Mouse (Mus musculus) liver, embryonic 16.5 days (tissue): ENCODE measurements around the gene Serpinb9. TPM values are rescaled to one million over a fixed set of nuclear protein-coding genes. Genes with fewer than 3 reads are reported as not detected.
"Not testable (repeated sequence)": the region's sequence is repeated elsewhere in the genome, so short reads cannot be mapped to it uniquely, and the experiment has no call there.

Source experiments
- ATAC-seq: fragments of 200-750 bp; cut with Nextera tagmentation; 2 replicates; pipeline ENCODE4 v1.8.0; 2017; ENCODE audit warnings: low read depth, mild to moderate bottlenecking, moderate number of reproducible peaks, moderate library complexity
- H3K27ac ChIP-seq: fragments of 300-500 bp; sonication (generic); 2 replicates; pipeline ENCODE4 v1.5.1; 2014; ENCODE audit warnings: mild to moderate bottlenecking, low read length
- H3K27me3 ChIP-seq: fragments of 300-500 bp; sonication (generic); 2 replicates; pipeline ENCODE4 v1.6.1; 2014; ENCODE audit warnings: low read depth, low read length, mixed read lengths; ENCODE audit not compliant: control insufficient read depth, insufficient read depth
- H3K36me3 ChIP-seq: fragments of 300-500 bp; sonication (generic); 2 replicates; pipeline ENCODE4 v1.6.1; 2014; ENCODE audit warnings: mild to moderate bottlenecking; ENCODE audit not compliant: control insufficient read depth, insufficient read depth
- H3K4me1 ChIP-seq: fragments of 300-500 bp; sonication (generic); 2 replicates; pipeline ENCODE4 v1.6.1; 2014; ENCODE audit warnings: low read depth, low read length, mixed read lengths; ENCODE audit not compliant: control insufficient read depth
- H3K4me2 ChIP-seq: fragments of 300-500 bp; sonication (generic); 2 replicates; pipeline ENCODE4 v1.6.1; 2014; ENCODE audit warnings: low read depth, low read length, mixed read lengths
- H3K4me3 ChIP-seq: fragments of 300-500 bp; sonication (generic); 2 replicates; pipeline ENCODE4 v1.5.1; 2014; ENCODE audit warnings: low read depth, mild to moderate bottlenecking, low read length
- H3K9ac ChIP-seq: fragments of 300-500 bp; sonication (generic); 2 replicates; pipeline ENCODE4 v1.6.1; 2014; ENCODE audit warnings: low read depth, low read length
- H3K9me3 ChIP-seq: fragments of 300-500 bp; sonication (generic); replicated peaks from 2 replicates; pipeline ENCODE4 v1.6.1; 2016; ENCODE audit warnings: low read length; ENCODE audit not compliant: control insufficient read depth
- WGBS: fragments of 180-500 bp; shearing (Covaris S2); extraction: QIAGEN DNeasy Blood & Tissue Kit; methylation state at CpG from one replicate; pipeline ENCODE4 v1.1.7; 2014; ENCODE audit not compliant: insufficient replicate concordance; 5-methylcytosine and 5-hydroxymethylcytosine counted together
- polyA plus RNA-seq: library from polyadenylated mRNA; unstranded; fragments of >200 nt; fragmentation: Nextera tagmentation; extraction: Ambion mirVana; gene quantifications from 2 replicates; pipeline ENCODE4 v1.2.1, GENCODE M21; 2015

The Serpinb9 gene
- 1.9 and 2.0 TPM in 2 replicates for polyA plus RNA-seq

GRCm38 (mm10) chr13:33002950-33003349 is at the start of gene Serpinb9:
Gene Serpinb9 (plus strand): TSS chr13:33003250.
- no peak for ATAC-seq
- H3K27me3 ChIP-seq: no peaks in the 10 kb centered on the region
- H3K9me3 ChIP-seq: no peaks in the 10 kb centered on the region
- 80% methylated on average over 3 of the region's 3 CpGs for WGBS
- peaks cover 23% of the 10 kb centered on the region for H3K4me1 ChIP-seq
- H3K4me3 ChIP-seq: peak within 1 kb of the TSS; percentile 66
- peak within 1 kb of the TSS; percentile 90 for H3K27ac ChIP-seq
- peak within 1 kb of the TSS; percentile 87 for H3K4me2 ChIP-seq
- H3K36me3 ChIP-seq: no peaks in the 10 kb centered on the region
- peak within 1 kb of the TSS; percentile 71 for H3K9ac ChIP-seq

GRCm38 (mm10) chr13:32956537-32956936 is 46.5 kb upstream of the Serpinb9 start:
- no peak overlapping the region for H3K27ac ChIP-seq
- H3K36me3 ChIP-seq: no peaks in the 10 kb centered on the region
- H3K4me2 ChIP-seq: no peak overlapping the region
- ATAC-seq: no peak
- H3K9me3 ChIP-seq: no peaks in the 10 kb centered on the region
- no peaks in the 10 kb centered on the region for H3K27me3 ChIP-seq
- H3K4me3 ChIP-seq: no peak overlapping the region
- no peak overlapping the region for H3K9ac ChIP-seq
- H3K4me1 ChIP-seq: no peaks in the 10 kb centered on the region
- 40% methylated on average over 4 of the region's 4 CpGs for WGBS

DNA sequence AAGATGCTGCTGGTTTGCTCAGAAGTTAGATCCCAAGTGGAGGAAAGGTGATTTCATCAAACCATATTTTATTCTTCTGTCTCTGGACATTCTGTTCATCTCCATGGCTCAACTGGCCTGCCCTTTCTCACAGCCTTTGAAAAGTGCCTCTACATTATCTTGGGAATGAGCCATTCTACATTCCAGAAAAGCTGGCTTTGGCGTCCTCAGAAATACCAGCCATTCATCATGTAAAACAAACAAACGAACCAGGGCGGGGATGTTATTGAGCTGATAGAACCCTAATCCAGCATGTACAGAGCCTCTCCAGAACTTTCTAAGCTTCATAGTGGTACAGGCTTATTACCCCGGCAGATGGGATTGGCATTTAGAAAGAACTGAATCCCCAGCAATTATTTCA is 45.1 kb upstream of the Serpinb9 start:
- Histone ChIP-seq H3K27me3 (no peaks in the 10 kb centered on the region), H3K9ac (no peak overlapping the region), H3K4me3 (no peak overlapping the region), H3K4me2 (no peak overlapping the region), H3K36me3 (no peaks in the 10 kb centered on the region), H3K27ac (no peak overlapping the region), H3K9me3 (no peaks in the 10 kb centered on the region), H3K4me1 (no peaks in the 10 kb centered on the region)
- WGBS: 67% methylated on average over 4 of the region's 4 CpGs
- ATAC-seq: no peak

GRCm38 (mm10) chr13:32958521-32958920 is 44.5 kb upstream of the Serpinb9 start:
- not testable (repeated sequence) for ATAC-seq, H3K9ac ChIP-seq, H3K27ac ChIP-seq, H3K27me3 ChIP-seq, H3K36me3 ChIP-seq, H3K4me1 ChIP-seq, H3K4me2 ChIP-seq, H3K9me3 ChIP-seq, H3K4me3 ChIP-seq
- 61% methylated on average over 7 of the region's 7 CpGs for WGBS

- H3K27me3 ChIP-seq: no peaks in the 10 kb centered on the region
- no peaks in the 10 kb centered on the region for H3K9me3 ChIP-seq
- H3K9ac ChIP-seq: no peak overlapping the region
- no peak for ATAC-seq
- H3K4me2 ChIP-seq: no peak overlapping the region
- H3K27ac ChIP-seq: no peak overlapping the region
- H3K4me3 ChIP-seq: no peak overlapping the region
- H3K36me3 ChIP-seq: no peaks in the 10 kb centered on the region
- H3K4me1 ChIP-seq: peaks cover 39% of the 10 kb centered on the region
- WGBS: 72% methylated on average over 9 of the region's 9 CpGs
Measured at GRCm38 (mm10) chr13:32963990-32964753, 38.9 kb upstream of the Serpinb9 start.

DNA sequence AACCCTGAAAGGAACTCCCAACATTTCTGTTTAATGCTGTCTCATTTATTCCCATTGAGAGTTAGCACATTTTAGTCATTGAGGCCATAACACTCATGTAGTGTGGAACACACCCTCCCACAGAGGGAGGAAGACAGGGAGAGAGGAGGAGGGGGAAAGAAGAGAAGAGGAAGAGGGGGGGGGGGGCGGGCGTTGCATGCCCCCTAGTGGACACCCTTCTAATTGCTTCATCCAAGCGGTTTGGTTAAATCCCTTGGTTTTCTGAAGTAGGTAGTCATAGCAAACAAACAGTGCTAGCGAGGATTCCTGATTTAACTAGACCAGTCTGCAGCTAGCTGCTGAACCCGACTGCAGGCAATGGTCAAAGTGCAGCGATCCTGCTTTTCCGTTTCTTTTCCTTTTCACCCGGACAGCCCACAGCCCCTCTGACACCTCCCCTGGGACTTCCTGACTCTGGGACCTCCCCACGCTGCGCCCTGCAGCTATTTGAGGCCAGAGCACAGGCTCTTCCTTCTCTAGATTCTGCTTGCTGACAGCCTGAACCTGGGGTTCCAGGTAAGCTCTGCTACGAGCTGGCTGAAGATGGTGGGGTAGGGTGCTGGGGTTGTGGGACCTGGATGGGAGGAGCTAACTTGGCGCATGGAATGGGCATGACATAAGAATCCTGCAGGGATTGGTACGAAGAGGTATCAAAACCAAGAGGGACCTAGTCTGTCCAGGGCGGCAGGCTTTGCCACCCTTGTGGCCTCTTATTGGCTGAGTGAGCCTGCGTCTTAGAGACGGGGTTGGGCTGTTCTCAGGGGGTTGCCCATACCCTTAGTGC is 37.9 kb upstream of the Serpinb9 start, which contains the start of gene Serpinb6b:
Serpinb6b (plus strand) TSS at position 221 of the 823 bp plus-strand sequence.
- no peak for ATAC-seq
- Histone ChIP-seq H3K9me3 (no peaks in the 10 kb centered on the region), H3K9ac (peak within 1 kb of the TSS; percentile 62), H3K4me1 (peaks cover 48% of the 10 kb centered on the region), H3K4me2 (peak within 1 kb of the TSS; percentile 71), H3K4me3 (peak within 1 kb of the TSS; percentile 47), H3K27me3 (no peaks in the 10 kb centered on the region), H3K36me3 (no peaks in the 10 kb centered on the region), H3K27ac (peak within 1 kb of the TSS; percentile 69)
- WGBS: 16% methylated on average over 16 of the region's 16 CpGs

- Histone ChIP-seq H3K9ac (peak overlapping the region; percentile 13; the same call in 1 of the 2 replicates), H3K36me3 (no peaks in the 10 kb centered on the region), H3K4me1 (peaks cover 56% of the 10 kb centered on the region), H3K4me2 (peak overlapping the region; percentile 71), H3K4me3 (peak overlapping the region; percentile 47; the same call in 1 of the 2 replicates), H3K27me3 (no peaks in the 10 kb centered on the region), H3K9me3 (no peaks in the 10 kb centered on the region), H3K27ac (peak overlapping the region; percentile 69)
- 22% methylated on average over 5 of the region's 5 CpGs for WGBS
- no peak for ATAC-seq
Measured at GRCm38 (mm10) chr13:32966116-32966515, 36.9 kb upstream of the Serpinb9 start.

DNA sequence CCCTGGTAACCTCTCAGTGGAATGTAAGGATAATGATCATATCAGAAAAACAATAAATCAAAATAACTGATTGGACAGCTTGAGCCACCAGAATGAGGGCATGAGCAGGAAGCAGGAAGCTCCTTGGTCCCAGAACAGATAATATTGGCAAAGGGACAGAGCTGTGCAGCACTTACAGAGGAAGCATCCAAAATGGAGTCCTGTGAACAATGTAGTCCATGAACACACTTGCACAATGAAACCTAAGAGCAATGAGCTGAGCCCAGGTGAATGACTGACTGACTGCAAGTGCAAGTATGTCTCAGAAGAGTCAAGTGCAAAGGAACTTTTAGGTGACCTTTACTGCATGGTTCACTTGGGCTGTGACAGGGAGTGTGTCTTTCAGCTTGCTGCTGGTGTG is 35.8 kb upstream of the Serpinb9 start:
- no peak for ATAC-seq
- no peaks in the 10 kb centered on the region for H3K27me3 ChIP-seq
- H3K4me3 ChIP-seq: no peak overlapping the region
- no peaks in the 10 kb centered on the region for H3K36me3 ChIP-seq
- H3K9me3 ChIP-seq: no peaks in the 10 kb centered on the region
- H3K4me1 ChIP-seq: peaks cover 64% of the 10 kb centered on the region
- no peak overlapping the region for H3K4me2 ChIP-seq
- H3K27ac ChIP-seq: peak overlapping the region; percentile 96
- H3K9ac ChIP-seq: peak overlapping the region; percentile 62
